Mouse (Mus musculus) layer of hippocampus, adult 9-10 months (tissue): ENCODE results near the gene Tbx20.

Experiments
- DNase-seq: peaks from one replicate; pipeline ENCODE4 v3.0.0; 2022; ENCODE audit warnings: low spot score

Gene Tbx20

DNA sequence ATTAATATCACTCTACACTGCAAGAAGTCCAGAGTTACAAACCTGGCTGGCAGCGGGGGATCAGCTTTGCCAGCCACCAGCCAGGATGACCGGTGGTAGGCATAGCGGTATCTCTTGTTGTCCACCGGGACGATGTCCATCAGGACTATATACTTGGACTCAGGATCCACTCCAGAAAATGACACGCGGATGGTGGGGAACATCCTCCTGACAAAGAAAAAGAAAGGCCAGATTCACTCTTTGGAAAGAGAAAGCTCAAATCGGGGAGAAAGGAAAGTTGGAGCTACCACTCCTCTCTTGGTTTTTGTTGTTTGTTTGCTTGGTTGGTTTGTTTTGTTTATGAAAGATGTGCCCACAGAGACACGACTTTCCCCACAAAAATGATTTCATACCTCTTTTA, 4.5 kb downstream of the Tbx20 start:
- no peak for DNase-seq

GRCm38 (mm10) chr9:24767056-24767455, 7.0 kb downstream of the Tbx20 start:
- DNase-seq: no peak

- no peak for DNase-seq
These were observed 8.5 kb downstream of the Tbx20 start for GRCm38 (mm10) chr9:24765572-24765971.

DNA sequence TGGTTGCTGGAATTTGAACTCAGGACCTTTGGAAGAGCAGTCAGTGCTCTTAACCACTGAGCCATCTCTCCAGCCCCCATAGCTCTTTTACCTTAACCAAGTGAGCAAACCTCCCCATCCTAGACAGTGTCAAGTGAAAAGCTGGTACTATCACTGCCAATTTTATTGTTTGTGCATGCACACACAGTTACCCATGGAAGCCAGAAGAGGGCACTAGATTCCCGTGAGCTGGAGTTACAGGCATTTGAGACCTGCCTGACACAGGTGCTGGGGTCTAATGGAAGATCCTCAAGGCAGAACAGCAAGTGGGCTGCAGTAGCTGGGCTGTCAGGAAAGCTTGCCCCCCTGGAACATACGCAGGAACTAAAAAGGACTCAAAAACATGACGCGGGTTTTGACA, 13.6 kb downstream of the Tbx20 start:
- no peak for DNase-seq

DNA sequence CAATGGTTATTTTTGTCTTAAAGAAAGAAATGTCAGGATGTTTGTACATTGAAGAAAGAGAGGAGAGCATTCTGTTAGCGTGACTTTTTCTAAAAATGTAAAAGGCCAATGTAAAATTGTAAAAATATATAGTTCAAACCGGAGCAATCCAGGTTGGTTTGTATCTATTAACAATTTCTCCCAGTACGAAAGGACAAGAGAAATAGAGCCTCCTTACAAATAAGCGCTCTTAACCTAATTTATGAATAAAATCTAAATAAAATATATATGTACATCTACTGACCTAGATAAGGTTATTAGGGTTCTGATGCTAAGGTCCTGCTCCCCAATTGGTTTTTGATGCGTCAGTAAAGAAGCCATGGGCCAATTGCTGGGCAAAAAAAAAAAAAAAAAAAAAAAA, 29.1 kb downstream of the Tbx20 start:
- no peak for DNase-seq

DNA sequence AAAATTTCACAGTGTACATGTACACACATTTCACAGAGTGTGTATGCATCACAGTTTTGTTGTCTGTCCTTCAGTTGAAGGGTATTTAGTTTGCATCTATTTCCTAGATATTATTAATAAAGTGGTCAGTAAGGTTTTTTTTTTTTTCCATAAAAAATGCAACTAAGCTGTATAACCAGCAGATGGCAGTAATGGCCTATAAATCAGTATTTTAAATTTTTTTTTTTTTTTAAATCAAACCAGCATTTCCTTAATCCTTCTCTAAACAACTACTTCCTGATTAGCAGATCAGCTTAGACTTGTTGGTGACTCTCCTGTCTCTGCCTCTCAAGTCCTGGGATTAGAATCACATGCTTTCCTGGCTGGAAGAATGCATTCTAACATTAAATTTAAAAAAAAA, 72.9 kb downstream of the Tbx20 start:
- DNase-seq: no peak

DNA sequence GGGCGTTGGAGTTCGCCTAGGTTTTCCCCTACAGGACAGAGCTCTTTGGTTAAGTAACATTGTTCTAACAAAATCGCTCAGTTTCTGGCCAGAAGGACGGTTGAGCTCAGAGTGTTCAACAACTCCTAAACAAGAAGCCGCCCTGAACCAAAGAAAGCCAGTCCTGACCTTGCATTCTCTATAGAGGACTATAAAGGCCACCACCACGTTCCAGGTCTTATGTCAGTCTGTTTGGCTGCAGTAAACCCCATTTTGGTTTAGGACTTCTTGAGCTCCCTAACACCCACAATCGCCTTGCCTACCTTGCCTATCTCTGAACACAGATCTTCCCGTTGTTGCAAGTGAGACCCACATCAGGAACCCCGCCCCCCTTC, 77.7 kb downstream of the Tbx20 start:
- DNase-seq: no peak

- no peak for DNase-seq
These were observed 78.3 kb downstream of the Tbx20 start, which contains the start of gene Dpy19l2 for GRCm38 (mm10) chr9:24695700-24696404. TSS of gene Dpy19l2 (minus strand) at chr9:24696293.
